Comparison of ENCODE assay signal across 9 mouse cellular contexts in the genomic region with DNA sequence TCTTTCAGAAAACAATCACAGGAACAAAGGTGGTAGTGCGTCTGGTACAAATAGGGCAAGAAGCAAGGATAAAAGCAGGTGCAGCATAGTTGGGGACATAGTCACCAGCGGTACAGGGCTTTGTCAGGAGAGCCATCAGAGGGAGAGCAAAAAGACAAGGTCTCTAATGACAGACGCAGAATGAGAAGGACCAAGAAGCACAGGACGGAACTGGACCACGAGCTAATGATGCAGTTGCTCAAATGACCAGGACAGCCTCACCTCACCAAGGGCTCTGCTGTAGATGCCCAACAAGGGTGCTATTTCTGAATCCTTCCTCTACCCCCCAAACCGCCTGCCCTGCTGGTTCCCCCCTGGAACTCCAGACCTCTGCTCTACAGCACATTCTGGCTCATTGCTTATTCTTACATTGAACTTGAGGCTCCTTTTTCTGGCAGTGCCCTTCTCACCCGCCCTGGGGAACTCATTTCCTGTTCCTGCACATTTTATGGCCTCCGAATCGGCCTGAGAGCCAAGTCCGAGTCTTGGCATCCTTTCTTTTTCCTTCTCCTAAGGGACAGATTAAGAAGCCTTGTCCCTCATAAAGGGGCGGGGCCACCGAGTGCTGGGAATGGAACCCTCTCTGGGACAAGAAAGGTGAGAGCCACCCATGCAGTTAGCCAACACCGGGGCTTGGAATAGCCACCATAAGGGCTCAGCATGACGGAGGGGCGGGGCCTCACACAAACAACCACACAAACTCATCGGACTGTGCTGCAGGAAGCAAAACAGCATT. TPM values are rescaled to one million over a fixed set of nuclear protein-coding genes. Genes with fewer than 3 reads are reported as not detected.
DNase-seq lines count a peak whose midpoint lies in the region; ATAC-seq and TF ChIP-seq lines count a peak whose summit lies in the region.
"Had no signal": no experiment of that assay in that cellular context is flagged by ENCODE, and none has a peak within 500 bp of the region (broad histone marks: within the 10 kb centered on the region; RNA-seq: fewer than 3 reads in every experiment).

No protein-coding gene starts in this region.

- peak; percentile 52 for DNase-seq in heart, adult 8-10 months (ENCODE audit: low spot score)
- DNase-seq in forelimb bud, embryonic 11.5 days (ENCODE audit: low read depth, low spot score), result peak; percentile 19
- peak; percentile 36 for DNase-seq in kidney, adult 2 months
- peak; percentile 49 for DNase-seq in limb, embryonic 14.5 days (ENCODE audit: low spot score)
- no peak for DNase-seq in yolk sac, embryonic 10.5 days (ENCODE audit: low spot score)
- no peak for DNase-seq in thymus, adult 18-20 months
- DNase-seq: layer of hippocampus, adult 9-11 months; thymus, postnatal 25 days had no signal

- ATAC-seq in heart, embryonic 12.5 days (ENCODE audit: insufficient number of reproducible peaks, low FRiP score), result no peak
- peak; percentile 26 for ATAC-seq in limb, embryonic 14.5 days (ENCODE audit: low FRiP score, low read depth)

- peaks cover 20% of the 10 kb centered on the region; the same call in 1 of the 2 replicates for H3K4me1 ChIP-seq in heart, embryonic 12.5 days (replicated peaks)
- H3K4me1 ChIP-seq in kidney, adult 2 months (ENCODE audit: control insufficient read depth, insufficient read depth, low read length), result no peaks in the 10 kb centered on the region
- peaks cover 9% of the 10 kb centered on the region; the same call in 1 of the 2 replicates for H3K4me1 ChIP-seq in limb, embryonic 14.5 days (ENCODE audit: control insufficient read depth, insufficient read depth, low read length)

- H3K9ac ChIP-seq in heart, embryonic 12.5 days, result no peak overlapping the region
- no peak overlapping the region for H3K9ac ChIP-seq in limb, embryonic 14.5 days (ENCODE audit: low read depth, low read length, severe bottlenecking)

- no peak overlapping the region for H3K27ac ChIP-seq in heart, embryonic 12.5 days (ENCODE audit: poor library complexity, severe bottlenecking)
- no peak overlapping the region for H3K27ac ChIP-seq in kidney, adult 2 months (ENCODE audit: insufficient read depth, low read depth, low read length)
- H3K27ac ChIP-seq in limb, embryonic 14.5 days (replicated peaks; ENCODE audit: low read depth, low read length), result no peak overlapping the region

- no peaks in the 10 kb centered on the region for H3K27me3 ChIP-seq in heart, embryonic 12.5 days (replicated peaks)
- H3K27me3 ChIP-seq in kidney, adult 2 months (replicated peaks; ENCODE audit: control insufficient read depth, insufficient read depth, low read length), result no peaks in the 10 kb centered on the region
- no peaks in the 10 kb centered on the region for H3K27me3 ChIP-seq in limb, embryonic 14.5 days (ENCODE audit: control insufficient read depth, insufficient read depth, low read length)

- TF ChIP-seq POLR2A in kidney, adult 2 months (IDR thresholded peaks at IDR 0.05; ENCODE audit: low read depth, low read length), result no peak
- no peak for TF ChIP-seq POLR2A in limb, embryonic 14.5 days (IDR thresholded peaks at IDR 0.05; ENCODE audit: borderline replicate concordance, extremely low read depth, insufficient read depth, insufficient read length)

- no peak for TF ChIP-seq CTCF in kidney, adult 2 months (conservative IDR thresholded peaks at IDR 0.05; ENCODE audit: insufficient read depth, insufficient read length, low read depth, low read length)

- 63% methylated on average over 16 of the region's 16 CpGs for WGBS in heart, embryonic 12.5 days
- WGBS in kidney, adult 2 months, result 37% methylated on average over 16 of the region's 16 CpGs
- 42% methylated on average over 16 of the region's 16 CpGs for WGBS in limb, embryonic 14.5 days

- H3K9me3 ChIP-seq in heart, embryonic 12.5 days (replicated peaks), result no peaks in the 10 kb centered on the region
- H3K9me3 ChIP-seq in limb, embryonic 14.5 days (ENCODE audit: control insufficient read depth, low read length), result no peaks in the 10 kb centered on the region

- H3K4me3 ChIP-seq in heart, embryonic 12.5 days, result no peak overlapping the region
- peak overlapping the region; percentile 15; the same call in 1 of the 2 replicates for H3K4me3 ChIP-seq in kidney, adult 2 months (ENCODE audit: insufficient read depth, low read depth, low read length)
- no peak overlapping the region for H3K4me3 ChIP-seq in limb, embryonic 14.5 days (replicated peaks; ENCODE audit: low read length)

- H3K36me3 ChIP-seq in heart, embryonic 12.5 days, result no peaks in the 10 kb centered on the region
- H3K36me3 ChIP-seq in kidney, adult 2 months (ENCODE audit: control insufficient read depth, insufficient read depth, low read length), result no peaks in the 10 kb centered on the region
- H3K36me3 ChIP-seq in limb, embryonic 14.5 days (ENCODE audit: control insufficient read depth, insufficient read depth, low read length), result no peaks in the 10 kb centered on the region

- H3K4me2 ChIP-seq in heart, embryonic 12.5 days, result no peak overlapping the region
- peak overlapping the region; percentile 20 for H3K4me2 ChIP-seq in limb, embryonic 14.5 days (replicated peaks; ENCODE audit: low read depth, low read length, severe bottlenecking)

RNA-seq across cellular contexts. Expression of gene Tmem182, which starts 9.9 kb away (rescaled TPM):
- 100 to 1,000 TPM; 171 to 176 (median 173) TPM for total RNA-seq in heart, adult 8-10 months (2022)
- polyA plus RNA-seq in heart, embryonic 12.5 days (2016; fragmentation: Nextera tagmentation; extraction: Ambion mirVana), result 21.1 and 22.9 TPM in 2 replicates
- 0.95 and 2.4 TPM in 2 replicates for polyA plus RNA-seq in kidney, adult 2 months (2012; rRNA removed)
- 3.4 and 3.7 TPM in 2 replicates for polyA plus RNA-seq in limb, embryonic 14.5 days (2012; rRNA removed)
- 3.7 and 5.2 TPM in 2 replicates for polyA plus RNA-seq in limb, embryonic 14.5 days (2014; fragmentation: Nextera tagmentation; extraction: Ambion mirVana)

RNA-seq across cellular contexts. Expression of gene Mfsd9, which starts 24.8 kb away (rescaled TPM):
- 1 to 10 TPM in 1 of 4 experiments, under 1 TPM in 3; 0.49 to 1.3 (median 0.64) TPM for total RNA-seq in heart, adult 8-10 months (2022)
- polyA plus RNA-seq in heart, embryonic 12.5 days (2016; fragmentation: Nextera tagmentation; extraction: Ambion mirVana), result 1.7 and 2.1 TPM in 2 replicates
- 10.9 and 13.4 TPM in 2 replicates for polyA plus RNA-seq in kidney, adult 2 months (2012; rRNA removed)
- 2.1 and 3.0 TPM in 2 replicates for polyA plus RNA-seq in limb, embryonic 14.5 days (2012; rRNA removed)
- polyA plus RNA-seq in limb, embryonic 14.5 days (2014; fragmentation: Nextera tagmentation; extraction: Ambion mirVana), result 4.6 and 5.3 TPM in 2 replicates

Comparison
In these comparisons a context has a peak if more than half of its experiments do, and no peak if none do; other contexts are left out.
1. DNase-seq: peak in heart, adult 8-10 months (single experiment), forelimb bud, embryonic 11.5 days (single experiment), kidney, adult 2 months (single experiment) and limb, embryonic 14.5 days (single experiment); none in yolk sac, embryonic 10.5 days (single experiment) and thymus, adult 18-20 months (0 of 2).